Mouse (Mus musculus): ENCODE results near the gene Ccdc43.
A peak's percentile ranks its signal among the peaks of the same experiment; 100 is the strongest.

DNA sequence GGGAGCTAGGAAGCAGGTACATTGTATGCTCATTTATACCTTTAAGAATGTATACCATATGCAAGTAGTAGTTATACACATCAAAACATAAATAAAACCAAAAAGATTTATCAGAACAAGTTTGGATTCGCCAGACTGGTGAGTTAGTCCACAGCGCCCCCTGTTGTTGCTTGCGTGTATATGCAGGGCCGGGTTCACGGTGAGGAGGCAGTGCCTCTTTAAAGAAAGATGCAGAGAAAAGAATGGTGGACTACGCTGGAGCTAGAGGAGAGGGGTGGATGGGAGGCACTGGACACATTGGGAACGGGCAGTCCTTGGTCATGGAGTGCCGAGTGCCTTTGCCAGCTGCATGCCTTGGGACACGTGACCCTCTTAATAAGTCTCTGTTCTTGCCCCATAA lies 46.2 kb downstream of the Ccdc43 start:
- TF ChIP-seq CTCF (conservative IDR thresholded peaks at IDR 0.05; ENCODE audit: low read length) (peak; percentile 96), POU5F1 (IDR thresholded peaks at IDR 0.05; ENCODE audit: borderline replicate concordance, low read length) (no peak), NANOG (IDR thresholded peaks at IDR 0.05; ENCODE audit: borderline replicate concordance, low read length) (no peak)
